Mouse (Mus musculus) myocyte (in vitro differentiated cells): ENCODE data around the gene Pan2.

ENCODE experiments used
- CEBPB ChIP-seq: IDR thresholded peaks from 2 replicates; pipeline ENCODE4 v1.6.1; 2011; ENCODE audit warnings: mild to moderate bottlenecking, moderate library complexity; ENCODE audit not compliant: poor library complexity, insufficient read depth, severe bottlenecking
- E2F4 ChIP-seq: IDR thresholded peaks from one replicate; pipeline ENCODE4 v1.6.1; 2011; ENCODE audit warnings: mild to moderate bottlenecking, control low read depth, moderate library complexity; ENCODE audit not compliant: insufficient read depth
- MAX ChIP-seq: IDR thresholded peaks from one replicate; pipeline ENCODE4 v1.6.1; 2011; ENCODE audit warnings: low read depth, mild to moderate bottlenecking, control low read depth
- MYOD1 ChIP-seq, 3 experiments: IDR thresholded peaks; one replicate each; pipeline ENCODE4 v1.6.1; 2011; ENCODE audit warnings: control low read depth in 2 of 3, low read depth in 2 of 3, mild to moderate bottlenecking in 2 of 3, moderate library complexity in 1 of 3; ENCODE audit not compliant: insufficient read length in 2 of 3, control insufficient read depth in 1 of 3
- POLR2A ChIP-seq: IDR thresholded peaks from one replicate; pipeline ENCODE4 v1.6.1; 2011; ENCODE audit warnings: low read depth, mild to moderate bottlenecking, control low read depth, moderate library complexity; ENCODE audit not compliant: insufficient read length
- POLR2AphosphoS2 ChIP-seq: IDR thresholded peaks from one replicate; pipeline ENCODE4 v1.6.1; 2011; ENCODE audit warnings: low read depth, control low read depth; ENCODE audit not compliant: insufficient read length
- REST ChIP-seq: IDR thresholded peaks from one replicate; pipeline ENCODE4 v1.6.1; 2011; ENCODE audit warnings: mild to moderate bottlenecking, control low read depth, moderate library complexity; ENCODE audit not compliant: insufficient read depth, insufficient read length
- SRF ChIP-seq: IDR thresholded peaks from one replicate; pipeline ENCODE4 v1.6.1; 2011; ENCODE audit warnings: low read depth; ENCODE audit not compliant: control insufficient read depth, insufficient read length
- TCF12 ChIP-seq: IDR thresholded peaks from one replicate; pipeline ENCODE4 v1.6.1; 2011; ENCODE audit warnings: mild to moderate bottlenecking, control low read depth; ENCODE audit not compliant: poor library complexity, insufficient read depth, severe bottlenecking
- USF1 ChIP-seq: IDR thresholded peaks from one replicate; pipeline ENCODE4 v1.6.1; 2011; ENCODE audit warnings: low read depth, mild to moderate bottlenecking, control low read depth, moderate library complexity

GRCm38 (mm10) chr10:128296370-128297090, 6.6 kb upstream of the Pan2 start:
- TF ChIP-seq POLR2AphosphoS2 (no peak), POLR2A (no peak), SRF (no peak), CEBPB (no peak), USF1 (no peak), MYOD1 (IDR thresholded peaks at IDR 0.05; ENCODE audit: control insufficient read depth in 1 of 3, insufficient read length in 2 of 3, low read depth in 2 of 3) (no peak), MAX (no peak), REST (no peak), TCF12 (no peak), E2F4 (no peak)
